Mouse (Mus musculus): Measurements from ENCODE around the gene Nop56.

Gene Nop56

GRCm38 (mm10) chr2:130274149-130274861 lies at the start of gene Nop56:
TSS of gene Nop56 (plus strand) at chr2:130274430.
- DNase-seq (ENCODE audit: low read depth in 2 of 2, low spot score in 2 of 2) = peak; percentile 100

GRCm38 (mm10) chr2:130246912-130247311 lies 27.3 kb upstream of the Nop56 start:
- peak in 1 of 2 experiments; percentile 15 for DNase-seq (ENCODE audit: low read depth in 2 of 2, low spot score in 2 of 2)

GRCm38 (mm10) chr2:130248226-130248625 lies 26.0 kb upstream of the Nop56 start:
- no peak for DNase-seq (ENCODE audit: low read depth in 2 of 2, low spot score in 2 of 2)

GRCm38 (mm10) chr2:130256762-130257161 lies 17.5 kb upstream of the Nop56 start:
- no peak for DNase-seq (ENCODE audit: low read depth in 2 of 2, low spot score in 2 of 2)

GRCm38 (mm10) chr2:130260822-130261221 lies 13.4 kb upstream of the Nop56 start:
- no peak for DNase-seq (ENCODE audit: low read depth in 2 of 2, low spot score in 2 of 2)

- no peak for DNase-seq (ENCODE audit: low read depth in 2 of 2, low spot score in 2 of 2)
These were observed 12.3 kb upstream of the Nop56 start for GRCm38 (mm10) chr2:130261914-130262313.

GRCm38 (mm10) chr2:130262398-130262797 lies 11.8 kb upstream of the Nop56 start:
- no peak for DNase-seq (ENCODE audit: low read depth in 2 of 2, low spot score in 2 of 2)

- no peak for DNase-seq (ENCODE audit: low read depth in 2 of 2, low spot score in 2 of 2)
These were observed 8.7 kb upstream of the Nop56 start for GRCm38 (mm10) chr2:130265520-130265919.

- DNase-seq (ENCODE audit: low read depth in 2 of 2, low spot score in 2 of 2) = no peak
These were observed 6.2 kb upstream of the Nop56 start for GRCm38 (mm10) chr2:130268074-130268473.

GRCm38 (mm10) chr2:130273732-130274131 lies 498 bp upstream of the Nop56 start:
- DNase-seq (ENCODE audit: low read depth in 2 of 2, low spot score in 2 of 2) = no peak

GRCm38 (mm10) chr2:130274862-130275261 lies 632 bp downstream of the Nop56 start:
- DNase-seq (ENCODE audit: low read depth in 2 of 2, low spot score in 2 of 2) = no peak

GRCm38 (mm10) chr2:130275649-130276048 lies 1.4 kb downstream of the Nop56 start:
- peak; percentile 61 to 64 for DNase-seq (ENCODE audit: low read depth in 2 of 2, low spot score in 2 of 2)

- no peak for DNase-seq (ENCODE audit: low read depth in 2 of 2, low spot score in 2 of 2)
These were observed 5.4 kb downstream of the Nop56 start for GRCm38 (mm10) chr2:130279600-130280091.

- DNase-seq (ENCODE audit: low read depth in 2 of 2, low spot score in 2 of 2) = no peak
These were observed 6.0 kb downstream of the Nop56 start for GRCm38 (mm10) chr2:130280224-130280623.

- no peak for DNase-seq (ENCODE audit: low read depth in 2 of 2, low spot score in 2 of 2)
These were observed 6.6 kb downstream of the Nop56 start for GRCm38 (mm10) chr2:130280818-130281217.

GRCm38 (mm10) chr2:130283854-130284654 lies 9.8 kb downstream of the Nop56 start, which contains the start of gene Idh3b:
TSS of gene Idh3b (minus strand) at chr2:130284547.
- DNase-seq (ENCODE audit: low read depth in 2 of 2, low spot score in 2 of 2) = peak; percentile 39 to 53

- no peak for DNase-seq (ENCODE audit: low read depth in 2 of 2, low spot score in 2 of 2)
These were observed 14.9 kb downstream of the Nop56 start for GRCm38 (mm10) chr2:130289086-130289485.

GRCm38 (mm10) chr2:130291434-130291833 lies 17.2 kb downstream of the Nop56 start:
- peak; percentile 46 to 67 for DNase-seq (ENCODE audit: low read depth in 2 of 2, low spot score in 2 of 2)

GRCm38 (mm10) chr2:130293009-130293408 lies 18.8 kb downstream of the Nop56 start:
- no peak for DNase-seq (ENCODE audit: low read depth in 2 of 2, low spot score in 2 of 2)

GRCm38 (mm10) chr2:130293486-130293885 lies 19.3 kb downstream of the Nop56 start:
- no peak for DNase-seq (ENCODE audit: low read depth in 2 of 2, low spot score in 2 of 2)

- no peak for DNase-seq (ENCODE audit: low read depth in 2 of 2, low spot score in 2 of 2)
These were observed 20.1 kb downstream of the Nop56 start for GRCm38 (mm10) chr2:130294218-130294935.
